Mouse (Mus musculus): ENCODE results near the gene Rabgap1l.

DNA sequence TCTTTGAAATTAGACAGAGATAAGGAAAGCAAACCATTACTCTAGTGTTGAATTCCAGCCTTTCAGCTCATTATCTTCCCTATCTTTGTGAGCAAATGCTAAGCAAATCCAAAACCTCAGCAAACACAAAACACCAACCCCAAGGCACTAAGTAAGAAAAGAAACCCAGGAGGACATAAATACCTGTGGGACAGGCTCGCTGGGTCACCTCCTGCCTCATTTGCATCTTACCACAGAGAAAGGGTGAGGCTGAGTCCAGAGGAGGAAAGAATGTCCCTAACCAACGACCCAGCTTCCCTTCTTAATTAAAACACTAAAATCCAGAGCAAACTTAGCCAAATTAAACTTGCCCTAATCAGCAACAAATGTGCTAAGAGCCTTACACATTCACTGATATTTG, 481.1 kb downstream of the Rabgap1l start:
- no peak for TF ChIP-seq CTCF (IDR thresholded peaks at IDR 0.05)
- no peak for TF ChIP-seq EP300 (IDR thresholded peaks at IDR 0.05)
